Mouse (Mus musculus) adrenal gland, postnatal 14 days (tissue): ENCODE results near the gene Kazn. TPM values are rescaled to one million over a fixed set of nuclear protein-coding genes. Genes with fewer than 3 reads are reported as not detected.

Source experiments
- DNase-seq: peaks from one replicate; pipeline ENCODE4 v3.0.0; 2021; ENCODE audit warnings: mixed read lengths
- total RNA-seq: library from RNA; stranded (reverse); gene quantifications from 2 replicates; pipeline ENCODE4 v1.2.3, GENCODE M21; 2021

Kazn gene
- total RNA-seq, 1 experiment from 2014 or later, result 18.2 TPM

DNA sequence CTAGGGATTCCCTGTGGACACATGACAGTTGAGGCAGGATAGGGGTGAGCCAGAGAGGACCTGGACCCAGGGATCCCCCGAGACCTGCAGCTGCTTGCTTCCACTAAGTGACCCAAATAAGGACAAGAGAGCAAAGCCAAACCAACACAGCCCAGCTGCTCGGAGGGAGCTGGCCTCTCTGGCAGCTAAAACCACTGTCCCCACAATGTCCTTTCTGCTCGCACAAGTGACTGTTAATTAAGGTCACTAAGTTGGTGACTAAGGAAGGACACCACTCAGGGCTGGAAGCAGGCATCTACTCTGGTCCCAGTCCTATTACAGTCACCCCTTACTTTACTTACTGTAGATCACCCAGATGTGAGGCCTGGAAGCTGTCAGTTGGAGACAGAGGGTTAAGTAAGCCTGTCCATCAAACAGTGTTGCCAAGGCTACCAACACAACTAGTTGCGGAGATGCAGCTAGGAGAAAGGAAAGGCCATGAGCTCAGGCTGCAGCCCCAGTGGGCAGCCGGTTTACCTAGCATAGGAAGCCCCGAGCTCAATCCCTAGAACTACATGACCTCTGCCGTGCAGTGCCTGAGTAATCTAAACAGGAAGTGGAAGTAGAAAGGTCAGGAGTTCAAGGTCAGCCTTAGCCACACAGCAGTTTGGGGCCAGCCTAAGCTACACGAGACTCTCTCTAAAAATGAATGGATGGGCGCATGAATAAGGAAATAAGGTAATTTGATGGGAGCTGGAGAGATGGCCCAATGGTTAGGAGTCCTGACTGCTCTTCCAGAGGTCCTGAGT, 185.3 kb downstream of the Kazn start:
- DNase-seq, result peak; percentile 12

DNA sequence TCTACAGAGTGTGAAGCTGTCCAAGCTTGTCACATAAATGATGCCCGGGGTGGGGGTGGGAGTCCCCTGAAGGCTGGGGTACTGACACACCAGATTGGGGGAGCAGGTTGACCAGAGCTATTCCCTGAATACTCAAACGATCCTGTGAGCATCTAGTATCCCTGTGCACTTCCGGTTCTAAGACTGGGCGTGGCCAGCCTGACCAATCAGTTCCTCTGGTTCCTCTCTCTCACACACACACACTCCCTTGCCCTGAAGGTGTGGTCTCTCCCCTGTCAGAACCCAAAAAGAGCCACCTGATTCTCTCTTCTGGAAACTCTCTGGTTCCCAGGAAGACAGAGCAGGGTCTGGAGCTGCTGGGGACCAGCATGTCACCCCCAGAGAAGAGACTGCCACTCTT, 185.9 kb downstream of the Kazn start:
- no peak for DNase-seq

DNA sequence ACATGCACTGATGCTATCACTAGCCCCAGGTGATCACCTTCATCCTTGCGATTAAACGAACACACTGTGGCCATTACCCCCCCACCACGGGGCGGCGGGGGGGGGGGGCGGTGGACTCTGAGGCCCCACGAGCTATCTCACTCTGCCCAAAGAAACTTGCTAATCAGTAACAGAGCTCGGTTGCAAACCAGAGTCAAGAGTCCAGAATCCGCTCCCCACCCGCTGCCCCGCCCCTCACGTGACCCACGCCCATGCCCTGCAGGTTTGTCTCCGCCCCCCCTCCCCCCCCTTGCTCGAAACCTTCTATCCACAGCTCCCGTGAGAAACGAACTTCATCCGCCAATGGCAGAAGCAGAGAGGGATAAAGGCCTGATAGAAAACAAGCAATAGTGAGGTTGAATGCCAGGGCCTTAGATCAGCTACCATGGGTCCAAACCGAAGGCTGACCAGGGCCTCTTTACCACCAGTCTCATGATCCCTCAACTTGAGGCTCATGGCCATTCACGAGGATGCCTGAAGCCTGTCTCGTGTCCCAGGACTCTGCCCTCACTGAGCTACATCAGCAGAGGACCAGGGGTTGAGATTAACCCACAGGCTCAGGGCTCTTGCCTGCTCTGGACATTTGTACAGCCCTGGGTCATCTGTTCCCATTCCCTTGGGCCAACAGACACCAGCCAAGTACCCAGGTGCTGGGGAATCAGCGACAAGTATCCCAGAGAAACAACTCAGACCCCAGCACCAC, 186.6 kb downstream of the Kazn start:
- DNase-seq, result no peak

Other genes with a start within 250 kb of the Kazn start
- 0.74 and 1.7 TPM in 2 replicates for gene Fhad1, start 224.3 kb downstream of the Kazn start, total RNA-seq
- gene Tmem51, start 155.1 kb downstream of the Kazn start, total RNA-seq, result 4.9 and 7.6 TPM in 2 replicates